Mouse (Mus musculus): Measurements from ENCODE around the gene Hivep2.

The Hivep2 gene

DNA sequence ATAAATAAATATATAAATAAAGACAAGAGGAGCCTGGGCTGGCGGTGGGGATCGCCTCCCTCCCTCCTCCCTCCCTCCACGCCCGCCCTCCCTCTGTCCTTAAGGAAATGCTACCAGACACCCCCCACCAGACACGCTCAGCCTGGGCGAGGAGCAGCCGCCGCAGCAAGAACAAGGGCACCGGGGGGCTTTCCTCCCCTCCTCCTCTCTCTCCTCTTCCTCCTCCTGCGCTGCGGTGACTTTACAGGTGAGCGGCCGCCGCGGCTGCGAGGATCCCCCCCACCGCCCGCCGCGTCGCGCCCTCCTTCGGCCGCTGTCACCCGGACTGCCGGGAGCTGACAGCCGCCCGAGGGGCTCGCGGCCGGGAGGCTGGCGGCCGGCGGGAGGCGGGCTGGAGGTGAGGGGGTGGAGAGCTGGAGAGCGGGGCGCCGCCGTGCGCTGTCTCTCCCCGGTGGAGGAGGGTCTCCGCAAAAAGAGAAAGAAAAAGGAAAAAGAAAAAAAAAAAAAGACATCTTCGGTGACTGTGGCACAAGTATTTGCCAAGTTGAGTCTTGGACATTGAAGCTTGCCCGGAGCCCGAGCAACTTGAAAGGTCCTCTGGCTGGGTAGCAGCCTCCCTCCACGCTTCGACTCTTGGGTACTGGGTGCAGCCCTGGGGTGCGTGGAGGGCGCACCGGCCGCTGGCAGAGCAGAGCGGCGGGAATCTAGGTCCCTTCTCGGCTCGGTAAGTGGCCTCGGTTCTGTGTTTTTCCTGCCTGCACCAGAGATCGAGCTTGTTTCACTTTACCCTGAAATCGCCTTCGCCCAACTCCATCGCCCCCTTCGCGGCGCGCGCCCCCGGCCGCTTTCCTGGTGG is at the start of gene Hivep2:
Hivep2 (plus strand) TSS at position 102 of the 856 bp plus-strand sequence.
- peak; percentile 54 to 67 for DNase-seq (ENCODE audit: low spot score in 2 of 2)

DNA sequence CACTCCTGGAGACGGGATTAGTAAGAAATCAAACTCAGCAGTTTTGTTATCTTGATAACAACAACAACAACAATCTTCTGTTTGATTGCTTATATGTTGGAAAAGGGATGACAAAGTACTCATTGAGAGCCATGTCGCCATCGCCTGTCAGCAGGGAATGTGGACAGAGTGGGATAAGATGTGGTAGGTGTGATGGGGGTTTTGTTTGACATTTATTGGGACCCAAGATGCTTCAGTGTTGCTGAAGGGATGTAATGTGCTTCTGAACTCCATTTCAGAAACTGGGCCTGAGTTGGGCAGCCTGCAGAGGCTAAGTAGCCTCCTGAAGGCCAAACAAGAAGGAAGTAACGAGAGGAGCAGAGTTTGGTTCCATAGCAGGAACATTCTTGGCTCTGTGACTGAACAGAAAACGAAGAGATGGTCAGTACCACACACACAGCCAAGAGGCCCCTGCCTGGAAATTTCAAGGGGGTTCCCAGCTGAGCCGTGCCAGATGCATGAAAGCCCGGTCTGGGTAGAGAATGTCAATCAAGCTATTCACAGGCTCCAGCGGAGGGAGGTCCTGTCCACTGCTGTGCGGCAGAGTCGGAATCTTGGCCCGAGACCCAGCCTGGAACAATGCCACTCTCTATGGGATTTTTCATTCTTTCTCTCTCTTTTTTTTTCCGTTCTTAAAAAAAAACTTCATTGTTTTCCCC is 49.1 kb upstream of the Hivep2 start:
- peak; percentile 30 to 67 for DNase-seq (ENCODE audit: low spot score in 2 of 2)

DNA sequence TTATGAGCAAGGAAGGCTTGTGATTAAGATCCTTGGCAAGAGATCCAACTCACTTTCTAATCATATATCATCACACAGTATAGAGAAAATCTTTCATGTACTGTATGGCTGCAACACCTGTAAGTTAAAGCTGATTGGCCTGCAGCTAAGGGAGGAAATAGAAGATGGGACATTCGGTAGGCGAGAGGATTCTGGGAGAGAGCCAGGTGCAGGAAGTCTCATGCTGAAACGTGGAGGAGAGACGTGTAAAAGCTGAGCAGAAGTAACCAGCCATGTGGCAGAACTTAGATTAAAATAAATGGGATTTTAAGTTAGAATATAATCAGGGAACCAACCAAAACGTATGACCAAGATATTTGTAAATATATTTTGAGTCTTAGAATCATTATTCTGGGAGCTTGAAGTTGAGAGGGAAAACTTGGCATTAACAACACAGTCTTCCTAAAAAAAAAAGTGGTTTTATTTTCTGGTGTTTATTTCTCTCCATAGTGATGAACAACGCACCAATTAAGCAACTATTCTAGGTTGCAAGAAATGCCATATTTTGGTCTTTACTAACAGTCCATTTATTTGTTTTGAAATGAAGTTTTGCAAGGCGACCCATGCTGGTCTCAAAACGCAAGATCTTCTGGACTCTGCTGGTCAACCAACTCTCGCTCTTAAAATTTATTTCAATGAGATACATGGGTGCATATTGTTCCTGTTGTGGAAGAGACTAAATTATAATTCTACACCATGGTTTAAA is 44.1 kb upstream of the Hivep2 start:
- DNase-seq (ENCODE audit: low spot score in 2 of 2) = no peak

DNA sequence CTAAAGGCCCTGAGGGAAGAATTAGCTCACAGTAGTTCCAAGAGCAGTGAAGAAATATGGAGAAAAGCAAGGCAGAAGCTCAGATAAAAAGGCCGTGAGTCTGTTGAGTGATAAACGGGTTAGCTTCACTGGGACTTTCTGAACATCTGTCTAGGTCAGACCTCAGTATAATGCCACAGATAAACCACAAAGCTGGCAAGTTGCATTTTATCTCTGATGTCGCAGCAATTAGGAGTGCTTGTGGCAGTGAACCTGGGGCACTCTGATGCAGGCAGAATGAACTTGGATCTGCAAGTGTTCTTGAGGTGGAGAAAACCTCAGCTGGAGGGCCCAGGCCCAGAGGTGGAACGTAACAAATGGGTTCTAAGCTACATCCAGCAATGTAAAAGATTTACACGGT is 36.6 kb upstream of the Hivep2 start:
- no peak for DNase-seq (ENCODE audit: low spot score in 2 of 2)

DNA sequence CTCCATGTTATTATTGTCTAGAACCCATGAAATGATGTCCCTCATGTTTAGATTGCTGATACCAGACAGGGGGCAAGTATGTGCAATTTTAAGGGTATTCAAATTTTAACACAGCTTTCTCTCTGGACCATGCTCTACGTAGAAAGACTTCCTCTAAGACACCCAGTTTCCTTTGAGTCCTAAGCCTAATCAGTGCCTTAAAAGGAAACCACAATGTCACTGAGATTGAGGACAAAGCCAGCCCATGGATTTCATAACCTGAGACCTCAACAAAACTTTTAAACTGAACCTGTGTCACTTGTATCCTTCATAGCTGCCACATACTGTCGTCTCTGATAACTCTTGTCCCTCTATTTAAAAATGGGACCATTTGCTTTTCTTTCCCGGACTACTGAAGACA is 33.7 kb upstream of the Hivep2 start:
- no peak for DNase-seq (ENCODE audit: low spot score in 2 of 2)

DNA sequence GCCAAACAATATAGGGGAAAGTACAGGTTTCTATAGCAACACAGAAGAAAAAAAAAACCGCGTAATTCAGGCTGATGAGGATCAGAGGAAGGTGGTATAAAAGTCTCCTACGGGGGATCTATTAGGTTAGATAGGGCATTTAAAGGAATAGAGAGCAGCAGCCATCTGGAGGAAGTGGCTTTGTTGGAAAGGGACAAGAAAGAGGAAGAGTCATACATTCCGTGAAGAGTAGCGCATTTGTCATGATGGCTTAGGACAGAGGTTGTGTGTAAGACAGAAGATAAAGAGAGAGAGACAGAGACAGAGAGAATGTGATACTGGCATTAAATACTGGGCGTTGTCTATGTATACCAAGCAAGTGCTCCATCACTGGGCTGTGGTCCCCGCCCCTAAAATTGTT is 32.6 kb upstream of the Hivep2 start:
- DNase-seq (ENCODE audit: low spot score in 2 of 2) = no peak

DNA sequence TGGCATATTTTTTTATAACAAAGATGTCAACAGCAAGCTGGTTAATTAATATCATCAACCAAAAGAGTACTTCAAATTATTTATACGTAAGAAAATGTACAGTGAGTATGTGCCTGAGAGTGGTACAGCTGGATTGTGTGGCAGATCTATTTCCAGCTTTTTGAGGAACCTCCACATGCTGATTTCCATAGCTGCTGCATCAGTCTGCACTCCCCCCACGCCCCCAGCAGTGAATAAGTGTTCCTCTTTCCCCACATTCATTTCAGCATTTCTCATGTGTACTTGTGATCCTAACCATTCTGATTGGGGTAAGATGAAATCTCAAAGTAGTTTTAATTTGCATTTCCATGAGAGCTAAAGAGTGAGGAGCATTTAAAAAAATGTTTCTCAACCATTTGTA is 30.2 kb upstream of the Hivep2 start:
- no peak for DNase-seq (ENCODE audit: low spot score in 2 of 2)

DNA sequence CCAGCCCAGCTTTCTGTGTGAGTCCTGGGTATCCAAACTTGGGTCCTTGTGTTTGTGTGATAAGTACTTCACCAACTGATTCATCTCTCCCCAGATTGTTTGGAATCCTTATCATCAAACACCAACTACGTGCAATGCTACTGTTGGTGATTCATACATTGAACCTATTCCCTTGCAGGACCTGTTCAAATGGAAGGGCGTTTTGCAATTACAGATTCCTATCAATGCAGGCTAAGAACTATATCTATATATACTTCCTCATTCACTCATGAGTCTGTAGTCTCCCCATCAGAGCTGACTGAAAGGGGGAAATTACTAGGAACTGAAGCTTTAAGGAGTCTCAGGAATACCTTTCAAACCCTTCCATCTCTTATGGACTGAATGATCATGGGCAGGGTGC is 24.5 kb upstream of the Hivep2 start:
- no peak for DNase-seq (ENCODE audit: low spot score in 2 of 2)

DNA sequence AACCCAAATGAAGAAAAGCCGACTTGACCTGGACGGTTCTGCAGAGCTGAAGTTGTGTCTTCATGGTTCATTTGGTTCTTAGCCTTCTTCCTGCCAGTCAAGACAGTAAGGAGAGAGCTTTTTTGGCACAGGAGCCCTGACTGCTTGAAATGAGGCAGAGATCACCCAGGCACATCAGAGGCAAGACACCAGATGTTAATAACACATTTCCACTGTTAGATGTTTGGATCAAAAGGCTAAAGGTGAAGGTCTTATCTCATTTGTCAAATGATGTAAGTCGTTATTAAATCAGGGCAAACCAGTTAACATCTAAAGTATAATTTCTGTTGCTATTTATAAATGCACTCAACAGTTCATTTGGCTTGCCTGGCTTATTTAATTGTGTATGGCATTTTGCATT is 22.2 kb upstream of the Hivep2 start:
- DNase-seq (ENCODE audit: low spot score in 2 of 2) = no peak

DNA sequence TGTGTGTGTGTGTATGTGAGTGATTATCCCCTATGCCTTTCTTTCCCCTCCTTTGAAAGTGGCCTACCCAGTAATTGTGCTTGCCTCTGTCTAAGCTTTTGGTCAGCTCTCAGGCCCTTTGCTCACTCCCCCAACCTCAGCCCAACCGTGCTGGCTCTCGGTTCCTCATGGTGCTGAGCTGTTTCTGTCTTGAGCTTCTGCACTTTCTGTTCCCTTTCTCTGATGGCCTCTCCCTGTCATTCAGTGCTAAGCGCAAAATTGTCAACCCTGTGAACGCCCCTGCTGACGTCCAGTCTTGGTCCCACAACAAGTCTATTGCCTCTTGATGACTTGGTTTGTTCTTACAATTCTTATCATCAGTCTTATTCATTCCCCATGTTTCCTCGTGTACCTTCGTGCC is 19.4 kb upstream of the Hivep2 start:
- DNase-seq (ENCODE audit: low spot score in 2 of 2) = no peak

DNA sequence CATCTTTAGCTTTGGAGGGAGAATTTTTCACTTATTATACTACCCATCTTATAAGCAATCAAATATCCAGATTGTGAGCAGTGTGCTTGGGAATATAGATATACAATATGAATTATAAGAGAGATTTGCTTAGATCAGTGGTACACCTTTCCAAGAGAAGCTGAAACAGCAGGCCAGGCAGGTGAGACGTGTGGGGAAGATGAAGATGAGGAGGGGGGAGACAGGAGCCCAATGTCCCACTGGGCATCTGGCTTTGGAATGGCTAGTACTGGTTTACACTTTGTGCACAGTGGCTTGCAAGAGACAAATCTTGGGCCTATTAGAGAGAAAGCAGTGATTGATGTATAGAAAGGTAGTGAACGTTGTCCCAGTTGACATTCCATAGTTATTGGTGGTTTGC is 2.9 kb upstream of the Hivep2 start:
- no peak for DNase-seq (ENCODE audit: low spot score in 2 of 2)

DNA sequence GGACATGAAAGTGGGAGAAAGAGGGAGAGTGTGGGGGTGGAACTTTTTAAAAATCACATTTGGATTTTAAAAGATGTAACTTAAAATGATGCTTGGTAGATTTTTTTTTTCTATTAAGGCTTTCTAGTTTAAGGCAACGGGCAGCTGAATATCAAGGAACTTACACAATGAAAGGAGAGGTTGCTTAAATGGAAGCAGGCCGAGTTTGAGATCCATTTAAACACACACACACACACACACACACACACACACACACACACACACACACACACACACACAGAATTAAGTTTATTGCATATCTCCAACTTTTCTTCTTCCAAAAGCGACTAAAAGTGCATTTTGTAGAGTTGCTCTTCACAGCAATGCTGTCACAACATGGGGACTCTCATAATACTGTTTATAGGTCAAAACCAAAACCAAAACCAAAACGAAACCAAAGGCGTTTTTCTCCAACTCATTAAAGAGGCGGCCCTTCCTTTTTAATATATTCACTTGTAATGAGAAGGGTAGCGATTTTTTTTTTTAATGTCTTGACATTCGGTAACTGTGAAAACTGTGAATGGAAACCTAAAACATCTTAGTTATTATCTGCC is 1.9 kb upstream of the Hivep2 start:
- DNase-seq (ENCODE audit: low spot score in 2 of 2) = no peak

DNA sequence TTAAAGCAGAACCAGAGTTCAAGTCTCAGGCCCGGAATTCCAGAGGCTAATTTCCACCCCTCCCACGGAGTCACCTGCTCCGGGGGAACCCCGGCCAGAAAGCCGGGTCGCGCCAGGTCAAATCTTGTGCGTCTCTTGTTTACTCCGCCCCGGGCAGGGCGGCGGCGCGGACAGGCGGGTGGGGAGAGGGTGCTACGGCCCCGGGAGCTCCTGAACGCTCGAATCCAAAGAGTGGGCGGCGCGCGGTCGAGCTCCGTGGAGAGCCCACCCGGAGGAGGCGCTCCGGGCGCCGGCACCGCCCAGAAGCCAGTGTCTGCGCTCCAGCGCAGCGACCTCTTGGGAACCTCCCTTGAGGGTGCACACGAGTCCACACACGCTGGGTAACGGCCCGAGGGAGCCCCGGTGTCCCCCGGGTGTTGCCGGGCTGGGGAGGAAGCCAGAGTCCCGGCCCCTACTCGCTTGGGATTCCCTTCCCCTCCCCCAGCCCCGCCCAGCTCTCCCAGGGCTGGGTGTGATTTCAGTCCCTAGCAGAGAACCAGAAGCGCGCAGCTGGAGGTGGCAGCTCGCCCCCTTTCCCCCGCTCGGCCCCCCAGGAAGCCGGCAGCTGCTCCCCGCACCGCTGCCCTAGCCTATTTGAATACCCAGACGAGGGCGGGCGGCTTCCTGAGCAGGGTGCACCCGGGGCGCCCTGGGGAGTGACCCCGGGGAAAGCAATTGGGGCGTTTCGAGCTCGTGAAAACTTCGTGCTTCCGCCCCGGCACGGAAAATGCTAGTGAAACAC is 1.2 kb upstream of the Hivep2 start:
- DNase-seq (ENCODE audit: low spot score in 2 of 2) = peak; percentile 82 to 85

DNA sequence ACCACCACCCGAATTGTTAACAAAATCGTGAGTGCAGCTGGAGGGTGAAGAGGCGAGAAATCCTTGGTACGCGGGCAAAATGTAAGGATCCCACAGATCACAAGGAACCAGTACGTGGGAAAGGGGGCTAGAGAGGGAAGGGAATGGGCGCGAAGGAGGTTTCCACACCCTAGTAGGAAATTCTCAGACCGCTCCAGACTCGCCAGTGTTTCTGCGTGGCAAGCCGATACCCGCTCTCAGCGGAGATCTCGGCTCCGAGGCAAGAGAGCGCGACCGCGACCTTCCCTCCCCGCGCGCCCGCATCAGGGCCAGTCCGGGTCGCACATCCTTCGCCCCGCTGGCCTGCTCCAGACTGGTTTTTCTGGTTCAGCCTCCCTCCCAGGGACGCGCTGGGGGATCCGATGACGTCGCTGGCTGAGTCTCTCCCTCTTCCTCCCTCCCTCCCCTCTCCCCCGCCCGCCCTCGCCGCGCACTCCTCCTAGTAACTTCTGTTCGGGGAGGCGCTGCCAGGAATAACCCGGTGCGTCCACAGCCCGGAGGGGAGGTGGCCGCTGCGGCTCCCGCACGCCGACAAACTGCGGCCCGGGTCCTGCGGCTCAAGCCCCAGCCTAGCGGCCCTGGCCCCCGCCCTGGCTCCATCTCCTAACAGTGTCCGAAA is 430 bp upstream of the Hivep2 start:
- DNase-seq (ENCODE audit: low spot score in 2 of 2) = peak; percentile 83 to 89

DNA sequence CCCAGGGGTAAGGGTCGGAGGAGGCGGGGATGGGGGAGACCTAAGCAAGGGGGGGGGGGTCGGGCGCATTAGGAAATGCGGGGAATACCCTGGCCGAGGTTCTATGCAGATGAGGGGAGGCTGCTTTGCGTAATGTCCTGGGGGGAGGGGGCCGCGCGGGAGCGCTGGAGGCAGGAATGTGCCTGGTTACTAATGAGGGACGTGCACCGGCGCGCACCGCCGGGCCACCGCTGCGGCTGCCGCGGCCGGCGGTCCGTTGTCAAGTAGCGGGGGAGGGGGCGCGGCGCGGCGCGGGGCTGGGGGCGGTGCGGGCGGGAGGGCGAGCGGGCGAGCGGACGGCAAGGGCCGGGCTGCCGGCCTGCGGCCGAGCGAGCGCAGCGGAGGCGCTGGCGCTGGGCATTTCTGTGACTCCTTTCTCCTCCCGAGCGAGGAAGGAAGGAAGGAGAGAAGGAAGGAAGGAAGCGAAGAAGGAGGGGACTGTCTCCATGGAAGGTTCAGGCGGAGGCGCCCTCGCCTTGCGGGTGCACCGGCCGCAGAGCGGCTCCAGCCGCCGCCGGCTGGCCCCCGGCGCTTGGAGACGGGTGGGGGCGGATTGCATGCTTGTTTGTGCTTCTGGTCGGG is 1.1 kb downstream of the Hivep2 start:
- peak; percentile 69 for DNase-seq (ENCODE audit: low spot score in 2 of 2)

DNA sequence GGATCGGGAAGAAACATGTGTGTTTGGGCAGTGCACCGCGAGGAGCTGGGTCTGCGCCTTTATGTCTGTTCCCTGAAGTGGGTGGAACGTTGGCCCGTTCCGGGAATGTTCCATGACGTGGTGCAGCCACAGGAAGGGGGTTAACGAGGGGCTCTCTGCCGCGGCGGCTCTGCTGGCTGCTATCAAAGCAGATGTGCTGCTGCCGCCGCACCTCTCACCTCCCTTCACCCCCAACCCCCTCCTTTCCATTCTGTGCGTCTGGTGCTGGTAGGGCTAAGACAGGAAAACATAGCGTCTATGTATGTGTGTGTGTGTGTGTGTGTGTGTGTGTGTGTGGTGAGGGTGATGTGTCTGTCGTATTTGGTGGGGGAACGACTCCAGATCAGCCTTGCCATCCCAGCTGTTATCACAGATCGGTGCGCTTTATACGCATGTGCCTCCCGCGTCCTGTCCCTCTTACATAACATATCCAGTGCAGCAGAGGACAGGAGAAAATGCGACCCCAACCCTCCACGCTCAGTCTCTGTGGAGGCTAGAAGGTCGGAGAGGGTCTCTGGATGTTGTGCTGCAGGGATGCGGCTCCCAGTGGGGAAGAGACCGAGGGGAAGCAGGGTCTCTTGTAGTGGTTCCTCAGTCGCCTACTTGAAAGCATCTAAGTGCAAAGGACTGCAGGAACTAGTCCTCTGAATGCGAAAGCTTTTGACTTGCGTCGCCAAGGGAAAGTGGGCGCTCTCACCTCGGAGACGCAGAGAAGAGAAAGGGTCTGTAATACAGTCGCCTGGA is 1.8 kb downstream of the Hivep2 start:
- peak; percentile 74 to 82 for DNase-seq (ENCODE audit: low spot score in 2 of 2)

DNA sequence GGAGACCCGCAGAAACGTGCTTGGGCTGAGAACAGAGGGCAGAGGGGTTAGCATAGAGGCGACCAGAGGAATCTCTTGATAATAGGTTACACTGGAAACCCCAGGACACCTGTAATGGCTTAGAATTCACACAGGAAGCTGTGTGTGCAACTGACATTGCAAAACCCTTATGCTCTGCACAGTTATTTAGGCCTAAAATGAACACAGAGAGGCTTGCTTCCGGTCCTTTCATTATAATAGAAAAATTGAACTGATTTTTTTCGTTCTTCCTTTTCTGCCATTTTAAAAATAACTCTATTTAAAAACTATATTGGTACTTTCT is 2.3 kb downstream of the Hivep2 start:
- no peak for DNase-seq (ENCODE audit: low spot score in 2 of 2)

DNA sequence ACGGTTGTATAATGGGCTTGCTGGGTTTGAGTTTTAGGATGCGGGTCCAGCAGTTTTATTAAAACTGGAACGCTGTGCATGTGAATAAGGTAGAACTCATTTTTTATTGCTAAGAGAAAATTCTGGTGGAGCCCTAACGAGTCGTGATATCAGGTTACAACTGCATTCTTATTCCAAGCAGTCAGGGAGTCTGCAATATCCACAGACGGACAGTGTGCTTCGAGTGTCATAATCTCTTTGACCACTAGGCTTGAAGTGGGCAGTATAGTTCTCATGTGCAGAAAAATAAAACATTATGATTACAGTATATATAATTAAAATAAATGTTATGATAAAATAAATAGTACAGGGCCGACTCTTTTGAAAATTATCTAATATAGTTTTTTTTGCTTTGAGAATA is 3.1 kb downstream of the Hivep2 start:
- no peak for DNase-seq (ENCODE audit: low spot score in 2 of 2)

DNA sequence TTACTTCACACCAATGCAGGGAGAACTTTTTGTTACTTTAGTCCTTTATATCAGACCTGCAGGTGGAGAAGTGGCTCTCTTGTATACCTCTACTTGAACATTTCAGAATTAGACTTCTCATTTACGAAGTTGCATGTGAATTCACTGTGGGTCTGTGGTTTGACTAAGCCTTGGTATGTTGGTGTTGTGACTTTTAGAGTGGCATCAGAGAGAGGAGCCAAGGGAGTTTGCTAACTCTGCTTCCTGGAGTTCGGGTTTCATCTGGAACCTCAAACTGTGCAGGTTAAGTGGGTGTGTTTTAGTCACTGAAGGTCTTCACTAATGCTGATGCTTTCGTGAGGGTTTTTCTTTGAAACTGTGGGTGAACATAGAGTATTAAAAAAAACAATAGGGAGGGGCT is 4.4 kb downstream of the Hivep2 start:
- no peak for DNase-seq (ENCODE audit: low spot score in 2 of 2)

DNA sequence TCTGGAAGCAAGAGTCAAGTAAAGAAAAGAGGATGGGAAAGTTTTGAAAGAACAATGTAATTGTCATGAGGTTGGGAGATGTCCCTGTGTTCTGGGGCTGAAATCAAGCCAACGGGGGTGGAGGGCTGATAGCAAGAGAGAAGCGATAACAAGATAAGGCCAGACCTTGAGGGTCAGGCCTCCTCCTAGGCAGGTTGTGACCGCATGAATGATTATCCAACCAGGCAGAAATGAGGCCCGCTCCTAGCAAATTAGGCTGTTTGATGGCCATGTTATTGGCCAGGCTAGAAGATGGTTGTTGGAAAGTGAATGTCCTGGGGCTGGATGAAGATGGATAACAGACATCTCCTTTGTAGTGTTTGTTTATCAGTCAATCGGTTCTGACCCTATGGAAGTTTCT is 5.4 kb downstream of the Hivep2 start:
- DNase-seq (ENCODE audit: low spot score in 2 of 2) = no peak
